Mouse (Mus musculus) CH12.LX (cell line): ENCODE measurements around the gene Rapgef4. TPM values are rescaled to one million over a fixed set of nuclear protein-coding genes. Genes with fewer than 3 reads are reported as not detected.

Source experiments
- DNase-seq: peaks from one replicate; pipeline ENCODE4 v3.0.0-alpha.2; 2013; ENCODE audit errors: extremely low read depth
- H3K27ac ChIP-seq: 2 replicates; pipeline ENCODE4 v1.5.1; 2012; ENCODE audit warnings: low read depth, mild to moderate bottlenecking, control low read depth, moderate library complexity; ENCODE audit not compliant: insufficient read depth
- H3K27me3 ChIP-seq: replicated peaks from 2 replicates; pipeline ENCODE3; 2012; ENCODE audit warnings: inconsistent platforms
- H3K36me3 ChIP-seq, 2 experiments: replicated peaks in 1 of 2; 2 replicates each; pipeline versions ENCODE3 to v1.6.1; 2012; ENCODE audit warnings: inconsistent platforms in 1 of 2, low read length in 1 of 2, mild to moderate bottlenecking in 1 of 2, mixed read lengths in 1 of 2, moderate library complexity in 1 of 2; ENCODE audit not compliant: control insufficient read depth in 1 of 2, insufficient read depth in 1 of 2
- H3K4me1 ChIP-seq, 2 experiments: 2 replicates each; pipeline ENCODE4 v1.6.1; 2012; ENCODE audit warnings: inconsistent platforms in 1 of 2, moderate library complexity in 1 of 2; ENCODE audit not compliant: insufficient read depth in 2 of 2, control insufficient read depth in 1 of 2
- H3K4me2 ChIP-seq: 2 replicates; pipeline ENCODE4 v1.6.1; 2012; ENCODE audit warnings: low read depth, mild to moderate bottlenecking, control low read depth; ENCODE audit not compliant: poor library complexity, insufficient read depth, severe bottlenecking
- H3K4me3 ChIP-seq, 3 experiments: fragments of 150-350 bp in 1 of 3; sonication (generic) in 1 of 3; replicated peaks in 1 of 3; 2 replicates each; pipeline versions ENCODE3 to v1.5.1; 2011 to 2012; ENCODE audit warnings: low read depth in 2 of 3, low read length in 2 of 3, mild to moderate bottlenecking in 2 of 3, moderate library complexity in 2 of 3, control low read depth in 1 of 3, improper control_type of control experiment in 1 of 3, inconsistent platforms in 1 of 3, mixed read lengths in 1 of 3; ENCODE audit not compliant: poor library complexity in 1 of 3
- H3K79me2 ChIP-seq: replicated peaks from 2 replicates; pipeline ENCODE4 v1.6.1; 2012; ENCODE audit warnings: mild to moderate bottlenecking, moderate library complexity; ENCODE audit not compliant: control insufficient read depth, poor library complexity, insufficient read depth, severe bottlenecking; ENCODE audit errors: extremely low read depth
- H3K9ac ChIP-seq: 2 replicates; pipeline ENCODE4 v1.6.1; 2012; ENCODE audit warnings: low read depth, mild to moderate bottlenecking, control low read depth, moderate library complexity; ENCODE audit not compliant: insufficient read depth
- H3K9me3 ChIP-seq: replicated peaks from 2 replicates; pipeline ENCODE3; 2012; ENCODE audit warnings: low read length, inconsistent platforms, mixed read lengths
- BHLHE40 ChIP-seq: IDR thresholded peaks from 2 replicates; pipeline ENCODE4 v1.6.1; 2011; ENCODE audit warnings: mild to moderate bottlenecking, low read depth, low read length, improper control_type of control experiment
- CHD1 ChIP-seq: IDR thresholded peaks from 2 replicates; pipeline ENCODE4 v1.6.1; 2012; ENCODE audit warnings: low read depth, low read length, improper control_type of control experiment, inconsistent platforms
- CHD2 ChIP-seq: IDR thresholded peaks from 2 replicates; pipeline ENCODE4 v1.6.1; 2011; ENCODE audit warnings: low read length, improper control_type of control experiment
- E2F4 ChIP-seq: IDR thresholded peaks from 2 replicates; pipeline ENCODE4 v1.6.1; 2011; ENCODE audit warnings: low read depth, low read length, improper control_type of control experiment; ENCODE audit not compliant: insufficient replicate concordance
- EP300 ChIP-seq: IDR thresholded peaks from 2 replicates; pipeline ENCODE4 v1.6.1; 2011; ENCODE audit warnings: low read length, improper control_type of control experiment
- JUND ChIP-seq: conservative IDR thresholded peaks from 2 replicates; pipeline ENCODE4 v1.6.1; 2011; ENCODE audit warnings: low read depth, low read length, improper control_type of control experiment
- MEF2A ChIP-seq: IDR thresholded peaks from 2 replicates; pipeline ENCODE4 v1.6.1; 2014; ENCODE audit warnings: low read depth, mild to moderate bottlenecking, inconsistent platforms, low read length, improper control_type of control experiment, borderline replicate concordance
- MXI1 ChIP-seq: IDR thresholded peaks from 2 replicates; pipeline ENCODE4 v1.6.1; 2011; ENCODE audit warnings: mild to moderate bottlenecking, low read depth, low read length, improper control_type of control experiment
- NELFE ChIP-seq: IDR thresholded peaks from 2 replicates; pipeline ENCODE4 v1.6.1; 2011; ENCODE audit warnings: low read depth, low read length, improper control_type of control experiment
- POLR2AphosphoS2 ChIP-seq: IDR thresholded peaks from 2 replicates; pipeline ENCODE4 v1.6.1; 2011; ENCODE audit warnings: low read depth, low read length, improper control_type of control experiment
- SMC3 ChIP-seq: IDR thresholded peaks from 2 replicates; pipeline ENCODE4 v1.6.1; 2011; ENCODE audit warnings: low read depth, low read length, improper control_type of control experiment
- TBP ChIP-seq: conservative IDR thresholded peaks from 2 replicates; pipeline ENCODE4 v1.6.1; 2011; ENCODE audit warnings: low read depth, low read length, improper control_type of control experiment
- TCF12 ChIP-seq: IDR thresholded peaks from 2 replicates; pipeline ENCODE4 v1.6.1; 2014; ENCODE audit warnings: low read depth, mild to moderate bottlenecking, inconsistent platforms, low read length, improper control_type of control experiment
- UBTF ChIP-seq: IDR thresholded peaks from 2 replicates; pipeline ENCODE4 v1.6.1; 2012; ENCODE audit warnings: low read depth, mild to moderate bottlenecking, inconsistent platforms, low read length, improper control_type of control experiment, moderate library complexity
- USF1 ChIP-seq: IDR thresholded peaks from 2 replicates; pipeline ENCODE4 v1.6.1; 2014; ENCODE audit warnings: low read depth, mild to moderate bottlenecking, inconsistent platforms, low read length, improper control_type of control experiment
- USF2 ChIP-seq: conservative IDR thresholded peaks from 2 replicates; pipeline ENCODE4 v1.6.1; 2011; ENCODE audit warnings: low read depth, low read length, improper control_type of control experiment
- ZC3H11A ChIP-seq: IDR thresholded peaks from 2 replicates; pipeline ENCODE4 v1.6.1; 2012; ENCODE audit warnings: low read depth, mild to moderate bottlenecking, inconsistent platforms, low read length, improper control_type of control experiment
- ZKSCAN1 ChIP-seq: IDR thresholded peaks from 2 replicates; pipeline ENCODE4 v1.6.1; 2012; ENCODE audit warnings: low read depth, inconsistent platforms, low read length, improper control_type of control experiment, borderline replicate concordance
- dilution Hi-C: fragments of 300-500 bp; cut with MboI; formaldehyde crosslinking; loops from 2 replicates; pipeline ENCODE4 v1.14.3; 2020; ENCODE audit warnings: low sequenced_read_pairs; ENCODE audit not compliant: extremely low pct_unique_long_range_greater_than_20kb, extremely low pct_ligation_motif_present
- in situ Hi-C: fragments of 300-500 bp; cut with MboI; formaldehyde crosslinking; loops from 3 replicates; pipeline ENCODE4 v1.14.3; 2019; ENCODE audit warnings: low sequenced_read_pairs, low pct_ligation_motif_present, low pct_unique_long_range_greater_than_20kb, mixed read lengths
- polyA plus RNA-seq: library from polyadenylated mRNA; unstranded; fragments of >175 nt; gene quantifications from 2 replicates; pipeline ENCODE4 v1.2.1, GENCODE M21; 2012; ENCODE audit warnings: low read depth; ENCODE audit not compliant: insufficient read length
- total RNA-seq, 2 experiments: library from RNA; depleted of rRNA; stranded (reverse); fragments of 300-350 nt in 1 of 2; fragments of >200 nt in 1 of 2; gene quantifications; 2 replicates each; pipeline ENCODE4 v1.2.3; 2012 to 2014

Rapgef4 gene
- total and polyA plus RNA-seq, 3 experiments: 0.12 to 0.13 TPM; not detected in 1

DNA sequence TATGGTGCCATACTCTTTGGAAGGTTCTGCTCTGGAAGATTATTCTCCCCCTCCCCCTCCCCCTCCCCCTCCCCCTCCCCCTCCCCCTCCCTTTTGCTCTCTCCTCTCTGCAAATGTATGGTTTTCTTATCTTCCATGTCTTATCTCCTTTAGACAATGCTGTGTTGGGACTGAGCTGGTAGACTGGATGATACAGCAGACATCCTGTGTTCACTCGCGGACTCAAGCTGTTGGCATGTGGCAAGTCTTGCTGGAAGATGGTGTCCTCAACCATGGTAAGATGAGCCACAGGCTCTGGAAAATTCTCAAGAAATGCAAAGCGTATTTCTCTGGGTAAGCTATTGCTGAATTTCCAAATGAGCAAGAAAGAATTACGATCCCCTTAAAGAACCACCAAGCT, 197.0 kb downstream of the Rapgef4 start:
- Histone ChIP-seq H3K4me3 (no peak overlapping the region), H3K27ac (no peak overlapping the region), H3K4me2 (no peak overlapping the region), H3K36me3 (no peaks in the 10 kb centered on the region), H3K27me3 (no peaks in the 10 kb centered on the region), H3K9ac (no peak overlapping the region), H3K9me3 (no peaks in the 10 kb centered on the region), H3K4me1 (peaks cover 0 to 12% of the 10 kb centered on the region in 2 experiments; a peak in 2 of 4 replicates), H3K79me2 (no peaks in the 10 kb centered on the region)
- dilution Hi-C loops: no loop called here
- in situ Hi-C loops: no loop called here
- TF ChIP-seq CHD2 (no peak), USF1 (no peak), TCF12 (no peak), SMC3 (no peak), JUND (no peak), USF2 (no peak), NELFE (no peak), CHD1 (no peak)
- no peak for DNase-seq

DNA sequence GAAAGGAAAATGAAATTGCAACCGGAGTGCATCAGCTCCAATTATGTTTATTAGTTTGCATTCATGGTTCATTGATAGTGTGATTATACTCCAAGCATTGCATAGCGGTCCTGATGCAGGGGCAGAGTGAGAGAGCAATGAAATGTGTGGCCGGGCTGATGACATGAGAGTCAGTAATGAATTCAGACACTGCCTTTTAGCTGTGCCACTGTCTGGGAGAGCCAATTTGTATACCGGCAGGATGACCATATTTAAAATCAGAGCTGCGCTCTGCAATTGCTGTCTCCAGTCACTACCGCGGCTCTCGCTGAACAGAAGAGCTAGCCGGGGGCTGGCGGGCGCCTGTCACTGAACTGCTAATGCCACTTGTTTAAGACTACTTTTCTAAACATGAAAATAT, 197.5 kb downstream of the Rapgef4 start:
- H3K9me3 ChIP-seq: no peaks in the 10 kb centered on the region
- peaks cover 0 to 12% of the 10 kb centered on the region in 2 experiments; a peak in 2 of 4 replicates for H3K4me1 ChIP-seq
- dilution Hi-C loops (no loop called here), in situ Hi-C loops (no loop called here)
- no peak overlapping the region for H3K27ac ChIP-seq
- no peaks in the 10 kb centered on the region for H3K27me3 ChIP-seq
- H3K4me3 ChIP-seq: no peak overlapping the region
- H3K36me3 ChIP-seq: no peaks in the 10 kb centered on the region
- H3K79me2 ChIP-seq: no peaks in the 10 kb centered on the region
- no peak overlapping the region for H3K9ac ChIP-seq
- TF ChIP-seq ZKSCAN1: no peak
- TF ChIP-seq POLR2AphosphoS2: no peak
- TF ChIP-seq BHLHE40: no peak
- no peak for TF ChIP-seq ZC3H11A
- TF ChIP-seq TBP: no peak
- no peak for TF ChIP-seq MEF2A
- no peak for TF ChIP-seq MXI1
- no peak for DNase-seq
- H3K4me2 ChIP-seq: no peak overlapping the region

DNA sequence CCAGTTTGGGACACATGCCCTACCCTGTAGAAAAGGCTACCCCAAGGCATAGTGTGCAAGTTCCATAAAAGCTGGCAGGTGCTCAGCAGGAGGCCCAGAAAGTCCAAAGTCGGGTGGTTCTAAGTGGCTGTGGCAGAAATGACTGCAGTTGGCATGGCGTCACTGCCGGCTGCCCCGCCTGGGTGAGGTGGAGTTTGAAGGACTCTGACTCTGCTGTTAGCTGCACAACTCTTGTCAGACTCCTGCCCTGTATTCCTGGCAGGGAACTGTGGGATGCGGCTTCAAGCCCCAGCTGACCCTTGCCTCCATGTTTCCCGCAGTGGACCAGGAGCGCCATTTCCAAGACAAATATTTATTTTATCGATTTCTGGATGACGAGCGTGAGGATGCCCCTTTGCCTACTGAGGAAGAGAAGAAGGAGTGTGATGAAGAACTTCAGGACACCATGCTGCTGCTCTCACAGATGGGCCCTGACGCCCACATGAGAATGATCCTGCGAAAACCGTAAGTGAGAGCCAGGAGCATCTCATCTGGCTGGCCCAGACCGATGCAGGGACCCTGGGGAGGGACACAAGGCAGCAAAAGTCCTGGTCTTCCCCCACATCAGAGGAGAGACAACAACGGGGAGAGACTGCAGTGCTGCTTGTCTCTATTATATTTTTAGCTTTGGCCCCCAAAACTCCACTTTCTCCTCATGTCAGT, 198.7 kb downstream of the Rapgef4 start:
- Histone ChIP-seq H3K4me3 (no peak overlapping the region), H3K4me2 (no peak overlapping the region)
- no peak for DNase-seq

More for the DNA sequence above, 198.7 kb downstream of the Rapgef4 start:
- in situ Hi-C loops: no loop called here
- H3K27me3 ChIP-seq: no peaks in the 10 kb centered on the region
- dilution Hi-C loops: no loop called here
- no peaks in the 10 kb centered on the region for H3K36me3 ChIP-seq
- TF ChIP-seq BHLHE40 (no peak), POLR2AphosphoS2 (no peak), EP300 (no peak), E2F4 (no peak), UBTF (no peak), CHD1 (no peak)
- H3K79me2 ChIP-seq: no peaks in the 10 kb centered on the region
- H3K4me1 ChIP-seq: peaks cover 0 to 17% of the 10 kb centered on the region in 2 experiments; a peak in 2 of 4 replicates
- no peaks in the 10 kb centered on the region for H3K9me3 ChIP-seq
- H3K9ac ChIP-seq: no peak overlapping the region
- H3K27ac ChIP-seq: no peak overlapping the region
